Mouse (Mus musculus): ENCODE data around the gene Rcn1.

The Rcn1 gene

GRCm38 (mm10) chr2:105399085-105399891 lies at the start of gene Rcn1:
Rcn1 (minus strand) TSS chr2:105399319.
- peak; percentile 81 for DNase-seq (ENCODE audit: low read depth, low spot score)

GRCm38 (mm10) chr2:105444072-105444471 lies 45.0 kb upstream of the Rcn1 start:
- peak; percentile 5 for DNase-seq (ENCODE audit: low read depth, low spot score)

GRCm38 (mm10) chr2:105439022-105439421 lies 39.9 kb upstream of the Rcn1 start:
- DNase-seq (ENCODE audit: low read depth, low spot score) = no peak

- no peak for DNase-seq (ENCODE audit: low read depth, low spot score)
These were observed 39.4 kb upstream of the Rcn1 start for GRCm38 (mm10) chr2:105438525-105438924.

GRCm38 (mm10) chr2:105432927-105433326 lies 33.8 kb upstream of the Rcn1 start:
- DNase-seq (ENCODE audit: low read depth, low spot score) = no peak

DNA sequence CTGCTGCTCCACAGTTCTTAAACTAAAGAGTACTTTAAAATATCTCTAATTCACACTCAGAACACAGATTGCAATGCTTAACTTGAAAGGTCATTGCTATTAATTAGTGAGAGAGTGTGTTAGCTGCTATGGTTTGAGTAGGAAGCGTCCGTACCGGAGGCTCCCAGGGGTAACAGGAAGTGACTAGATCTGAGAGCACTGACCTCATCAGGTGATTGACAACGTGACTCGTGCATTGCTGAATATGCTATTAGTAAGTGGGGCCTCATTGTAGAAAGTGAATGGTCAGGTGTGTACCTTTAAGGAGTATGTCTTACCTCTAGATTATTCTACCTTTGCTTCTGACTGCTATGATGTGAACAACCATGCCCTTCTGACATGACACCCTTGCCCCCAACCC lies 31.3 kb upstream of the Rcn1 start:
- DNase-seq (ENCODE audit: low read depth, low spot score) = peak; percentile 17

GRCm38 (mm10) chr2:105429899-105430298 lies 30.8 kb upstream of the Rcn1 start:
- DNase-seq (ENCODE audit: low read depth, low spot score) = no peak

DNA sequence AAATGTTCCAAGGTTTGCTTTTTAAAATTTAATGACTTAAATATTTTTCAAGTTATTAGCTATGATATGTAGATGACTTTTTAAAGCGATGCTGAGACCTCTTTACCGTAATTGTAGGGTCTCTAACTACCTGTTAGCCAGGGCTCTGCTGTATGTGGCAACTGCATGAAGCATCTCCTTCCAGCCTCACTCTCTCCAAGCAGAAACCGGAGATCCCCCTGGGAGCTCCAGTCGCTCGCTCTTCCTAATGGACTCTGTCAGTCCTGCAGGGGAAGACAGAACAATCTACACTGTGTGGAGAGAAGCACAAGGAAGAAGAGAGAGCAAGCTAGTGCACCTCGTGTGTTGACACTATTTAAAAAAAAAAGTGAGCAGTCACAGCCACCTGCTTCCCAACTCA lies 29.3 kb upstream of the Rcn1 start:
- no peak for DNase-seq (ENCODE audit: low read depth, low spot score)

DNA sequence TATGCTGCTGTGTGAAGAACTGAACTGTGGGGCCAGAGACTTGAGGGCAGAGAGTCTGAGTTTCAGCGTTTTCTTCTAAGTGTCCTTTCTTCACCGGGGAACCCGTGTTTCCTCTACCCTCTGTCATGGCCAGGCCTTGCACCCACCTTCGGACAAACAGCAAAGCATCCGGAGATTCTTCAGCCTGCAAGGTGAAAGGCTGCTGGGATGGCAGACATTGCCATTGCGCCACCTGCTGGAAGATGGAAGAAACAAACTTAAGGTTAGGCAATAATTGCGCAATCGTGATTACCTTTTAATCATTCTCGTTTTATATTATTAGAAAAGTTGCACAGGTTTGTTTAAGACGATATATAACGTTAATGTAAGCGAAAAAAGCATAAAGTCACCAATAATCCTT lies 28.9 kb upstream of the Rcn1 start:
- peak; percentile 59 for DNase-seq (ENCODE audit: low read depth, low spot score)

DNA sequence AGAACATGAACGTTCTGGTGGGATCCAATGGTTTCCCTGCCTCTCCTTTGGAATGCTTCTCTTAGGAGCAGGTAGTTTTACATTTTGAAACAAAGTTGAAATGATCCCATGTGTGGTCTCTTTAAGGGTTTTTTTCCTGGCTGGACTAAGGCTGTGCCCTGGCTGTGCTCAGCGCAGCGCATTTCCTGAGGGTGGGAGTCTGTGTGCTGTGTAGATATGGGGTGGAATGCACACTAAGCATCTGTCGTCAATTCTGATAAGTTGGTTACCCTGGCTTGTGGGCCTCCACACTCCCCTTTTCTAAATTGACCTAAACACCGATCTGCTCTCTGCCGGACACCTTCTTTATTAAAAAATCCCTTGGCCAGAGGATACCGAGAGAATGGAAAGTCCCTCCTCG lies 28.3 kb upstream of the Rcn1 start:
- no peak for DNase-seq (ENCODE audit: low read depth, low spot score)

- no peak for DNase-seq (ENCODE audit: low read depth, low spot score)
These were observed 19.6 kb upstream of the Rcn1 start for GRCm38 (mm10) chr2:105418629-105419227.

GRCm38 (mm10) chr2:105417663-105418062 lies 18.5 kb upstream of the Rcn1 start:
- no peak for DNase-seq (ENCODE audit: low read depth, low spot score)

GRCm38 (mm10) chr2:105416660-105417348 lies 17.7 kb upstream of the Rcn1 start:
- DNase-seq (ENCODE audit: low read depth, low spot score) = no peak

GRCm38 (mm10) chr2:105416046-105416659 lies 17.0 kb upstream of the Rcn1 start:
- no peak for DNase-seq (ENCODE audit: low read depth, low spot score)

DNA sequence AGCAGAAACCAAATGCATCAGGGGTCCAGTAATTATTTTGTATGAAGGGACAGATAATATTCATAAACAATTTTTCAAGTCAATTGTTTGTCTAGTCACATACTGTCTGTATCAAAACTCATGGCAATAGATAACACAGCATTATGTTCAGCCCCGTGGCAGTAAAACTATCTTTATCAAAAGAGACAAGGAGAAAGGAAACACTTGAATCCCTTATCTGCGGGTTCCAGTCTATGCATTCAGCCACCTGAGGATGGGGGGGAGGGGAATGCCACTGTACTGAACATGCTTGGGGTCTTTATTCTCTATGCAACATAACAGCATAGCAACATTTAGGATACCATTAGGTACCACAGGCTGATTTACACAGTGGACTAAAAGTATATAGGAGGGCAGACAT lies 15.2 kb upstream of the Rcn1 start:
- no peak for DNase-seq (ENCODE audit: low read depth, low spot score)

DNA sequence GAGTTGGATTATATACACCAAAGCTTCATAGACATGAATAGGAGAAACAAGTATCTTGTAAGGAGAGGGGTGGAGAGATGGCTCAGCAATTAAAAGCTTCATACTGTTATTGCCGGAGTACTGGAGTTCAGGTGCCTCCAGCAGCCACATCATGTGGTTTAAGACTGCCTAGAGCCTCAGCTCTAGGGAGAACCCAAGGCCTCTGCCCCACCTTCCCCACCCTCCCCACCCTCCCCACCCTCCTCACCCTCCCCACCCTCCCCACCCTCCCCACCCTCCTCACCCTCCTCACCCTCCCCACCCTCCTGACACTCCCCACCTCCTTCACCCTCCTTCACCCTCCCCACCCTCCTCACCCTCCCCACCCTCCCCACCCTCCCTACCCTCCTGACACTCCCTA lies 10.1 kb upstream of the Rcn1 start:
- no peak for DNase-seq (ENCODE audit: low read depth, low spot score)

GRCm38 (mm10) chr2:105408511-105408910 lies 9.4 kb upstream of the Rcn1 start:
- DNase-seq (ENCODE audit: low read depth, low spot score) = no peak

DNA sequence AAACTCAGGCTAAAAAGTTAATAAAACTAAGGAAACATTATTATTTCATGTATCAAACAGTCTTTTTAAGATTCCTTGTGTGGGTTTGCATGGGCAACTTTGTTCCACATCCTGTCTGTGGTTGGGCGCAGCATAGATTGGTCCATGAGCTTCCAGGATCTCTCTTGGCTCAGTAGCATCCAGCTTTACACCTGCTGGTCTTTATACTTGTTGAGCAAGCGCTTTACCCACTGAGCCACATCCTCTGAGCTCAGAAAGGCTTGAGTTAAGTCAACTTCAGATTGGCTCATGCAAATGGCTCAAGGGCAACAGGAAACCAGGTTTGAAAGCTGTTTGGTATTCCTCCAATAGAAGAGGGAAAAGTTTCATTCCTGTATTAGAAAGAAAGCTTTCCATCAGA lies 3.1 kb upstream of the Rcn1 start:
- DNase-seq (ENCODE audit: low read depth, low spot score) = peak; percentile 27

DNA sequence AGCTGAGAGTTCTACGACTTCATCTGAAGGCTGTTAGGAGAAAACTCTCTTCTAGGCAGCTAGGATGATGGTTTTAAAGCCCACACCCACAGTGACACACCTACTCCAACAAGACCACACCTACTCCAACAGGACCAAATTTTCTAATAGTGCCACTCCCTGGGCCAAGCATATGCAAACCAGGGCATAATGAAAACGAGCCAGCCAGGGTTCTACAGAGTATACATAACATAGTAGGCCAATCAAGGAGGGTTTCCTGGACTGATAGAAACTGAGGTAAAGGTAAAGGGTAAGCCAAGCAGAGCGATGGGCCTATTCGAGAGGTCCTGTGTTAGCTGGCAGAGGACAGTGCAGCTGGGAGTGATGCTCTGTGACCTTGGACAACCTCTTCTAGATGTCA lies 1.4 kb upstream of the Rcn1 start:
- DNase-seq (ENCODE audit: low read depth, low spot score) = no peak

GRCm38 (mm10) chr2:105398636-105399084 lies 459 bp downstream of the Rcn1 start:
- DNase-seq (ENCODE audit: low read depth, low spot score) = peak; percentile 74

DNA sequence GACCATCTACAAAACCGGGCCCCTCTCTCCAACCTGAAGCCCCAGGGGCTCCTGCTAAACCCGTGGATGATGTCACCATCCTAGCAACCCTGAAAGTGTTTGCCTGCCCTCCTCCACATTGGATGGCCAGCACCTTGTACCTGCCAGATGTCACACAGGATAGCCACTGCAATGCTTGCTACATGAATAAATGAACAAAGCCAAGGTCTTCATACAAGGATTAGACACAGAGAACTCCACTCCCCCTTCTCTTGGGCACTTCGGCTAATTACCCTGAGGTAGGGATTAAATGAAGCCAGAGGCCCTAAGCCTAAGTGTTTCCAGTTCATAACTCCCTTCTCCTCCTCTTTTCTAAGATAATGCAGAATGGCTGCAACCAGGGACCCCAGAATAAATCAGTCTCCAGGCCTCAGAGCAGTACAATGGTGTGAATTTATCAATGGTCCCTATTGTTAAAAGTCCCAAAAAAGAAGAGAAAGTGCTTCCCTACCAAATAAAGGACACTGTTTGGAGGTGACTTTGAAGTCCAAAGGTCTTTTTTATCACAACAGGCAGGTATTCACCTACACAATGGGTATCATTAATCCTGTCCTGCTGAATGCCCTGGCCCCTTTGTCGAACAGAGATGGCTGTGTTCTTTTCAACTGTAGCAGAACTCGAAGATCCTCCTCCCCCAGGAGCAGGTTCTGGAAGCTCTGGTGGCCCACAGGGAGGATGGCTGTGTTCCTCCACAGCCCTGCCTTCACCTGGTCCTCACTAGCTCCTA lies 1.5 kb downstream of the Rcn1 start:
- no peak for DNase-seq (ENCODE audit: low read depth, low spot score)

Data from CD4-positive helper T cell, adult 2 months (primary cell).